Mouse (Mus musculus) testis, adult 2 months (tissue): Measurements from ENCODE around the gene Gale.

Experiments
- CTCF ChIP-seq: fragments of 200-500 bp; IDR thresholded peaks from 2 replicates; pipeline ENCODE4 v1.5.1; 2012; ENCODE audit warnings: low read depth, mild to moderate bottlenecking, inconsistent platforms, low read length, moderate library complexity; ENCODE audit not compliant: control insufficient read depth, insufficient read depth, insufficient replicate concordance
- POLR2A ChIP-seq: fragments of 200-500 bp; IDR thresholded peaks from 2 replicates; pipeline ENCODE4 v1.6.1; 2012; ENCODE audit warnings: low read depth, mild to moderate bottlenecking, inconsistent platforms, low read length, moderate library complexity; ENCODE audit not compliant: control insufficient read depth

DNA sequence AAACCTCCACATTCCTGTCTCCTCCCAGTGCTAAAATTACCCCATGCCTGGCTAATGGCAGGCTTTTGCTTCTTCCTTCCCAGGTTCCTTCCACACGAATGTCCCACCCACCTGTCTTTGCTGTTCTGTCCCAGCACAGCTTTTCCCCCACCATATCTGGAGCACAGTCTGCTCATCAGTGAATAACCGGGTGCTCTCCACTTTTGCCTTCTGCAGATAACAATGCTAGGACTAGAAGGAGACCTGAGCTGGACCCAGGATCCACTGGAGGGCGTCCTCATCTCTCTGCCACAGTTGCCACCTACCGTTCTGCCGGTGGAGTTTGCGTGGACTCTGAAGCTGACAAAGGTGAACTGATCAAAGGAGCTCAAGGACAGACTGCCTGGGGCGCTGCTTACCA is 24.7 kb upstream of the Gale start:
- TF ChIP-seq POLR2A (no peak), CTCF (no peak)
